Mouse (Mus musculus) frontal cortex, postnatal 10 days (tissue): ENCODE results near the gene Phgr1.

Source experiments
- DNase-seq, 2 experiments: peaks; one replicate each; pipeline ENCODE4 v3.0.0; 2022; ENCODE audit warnings: low spot score in 2 of 2, mixed read lengths in 1 of 2

Phgr1 gene

GRCm38 (mm10) chr2:118813981-118814836, 41.6 kb downstream of the Phgr1 start, which contains the start of gene Knstrn:
Gene Knstrn, plus strand, starts transcription at chr2:118814003.
- peak; percentile 79 to 81 for DNase-seq

- DNase-seq: no peak
These were observed 50.2 kb downstream of the Phgr1 start for GRCm38 (mm10) chr2:118822800-118823199.

GRCm38 (mm10) chr2:118824396-118824795, 51.8 kb downstream of the Phgr1 start:
- DNase-seq: no peak
